Mouse (Mus musculus) hindbrain, embryonic 16.5 days (tissue): ENCODE results near the gene Zfp212. TPM values are rescaled to one million over a fixed set of nuclear protein-coding genes. Genes with fewer than 3 reads are reported as not detected.

Experiments
- ATAC-seq: fragments of 200-750 bp; cut with Nextera tagmentation; 2 replicates; pipeline ENCODE4 v1.8.0; 2017; ENCODE audit warnings: moderate TSS enrichment, moderate library complexity
- H3K27ac ChIP-seq: fragments of 300-500 bp; sonication (generic); 2 replicates; pipeline ENCODE4 v1.5.1; 2014; ENCODE audit warnings: low read depth, mild to moderate bottlenecking, control low read depth, low read length, moderate library complexity
- H3K27me3 ChIP-seq: fragments of 300-500 bp; sonication (generic); replicated peaks from 2 replicates; pipeline ENCODE4 v1.6.1; 2014; ENCODE audit warnings: low read length; ENCODE audit not compliant: control insufficient read depth, insufficient read depth
- H3K36me3 ChIP-seq: fragments of 300-500 bp; sonication (generic); 2 replicates; pipeline ENCODE4 v1.6.1; 2014; ENCODE audit warnings: mild to moderate bottlenecking, low read length, moderate library complexity, mixed read lengths; ENCODE audit not compliant: control insufficient read depth, insufficient read depth
- H3K4me1 ChIP-seq: fragments of 300-500 bp; sonication (generic); 2 replicates; pipeline ENCODE4 v1.6.1; 2014; ENCODE audit warnings: low read depth, low read length; ENCODE audit not compliant: control insufficient read depth, insufficient read depth
- H3K4me2 ChIP-seq: fragments of 300-500 bp; sonication (generic); 2 replicates; pipeline ENCODE4 v1.6.1; 2014; ENCODE audit warnings: mild to moderate bottlenecking, low read length, control low read depth, moderate library complexity
- H3K4me3 ChIP-seq: fragments of 300-500 bp; sonication (generic); 2 replicates; pipeline ENCODE4 v1.5.1; 2014; ENCODE audit warnings: mild to moderate bottlenecking, low read length, control low read depth, moderate library complexity
- H3K9ac ChIP-seq: fragments of 300-500 bp; sonication (generic); 2 replicates; pipeline ENCODE4 v1.6.1; 2014; ENCODE audit warnings: low read depth, mild to moderate bottlenecking, control low read depth, low read length, moderate library complexity
- H3K9me3 ChIP-seq: fragments of 300-500 bp; sonication (generic); 2 replicates; pipeline ENCODE4 v1.6.1; 2014; ENCODE audit warnings: mild to moderate bottlenecking, low read length, moderate library complexity; ENCODE audit not compliant: control insufficient read depth
- WGBS: fragments of 180-500 bp; shearing (Covaris S2); extraction: QIAGEN DNeasy Blood & Tissue Kit; methylation state at CpG from one replicate; pipeline ENCODE4 v1.1.7; 2014; 5-methylcytosine and 5-hydroxymethylcytosine counted together
- polyA plus RNA-seq: library from polyadenylated mRNA; unstranded; fragments of >200 nt; fragmentation: Nextera tagmentation; extraction: Ambion mirVana; gene quantifications from 2 replicates; pipeline ENCODE4 v1.2.1, GENCODE M21; 2015

Gene Zfp212
- polyA plus RNA-seq: 13.9 and 15.3 TPM in 2 replicates

DNA sequence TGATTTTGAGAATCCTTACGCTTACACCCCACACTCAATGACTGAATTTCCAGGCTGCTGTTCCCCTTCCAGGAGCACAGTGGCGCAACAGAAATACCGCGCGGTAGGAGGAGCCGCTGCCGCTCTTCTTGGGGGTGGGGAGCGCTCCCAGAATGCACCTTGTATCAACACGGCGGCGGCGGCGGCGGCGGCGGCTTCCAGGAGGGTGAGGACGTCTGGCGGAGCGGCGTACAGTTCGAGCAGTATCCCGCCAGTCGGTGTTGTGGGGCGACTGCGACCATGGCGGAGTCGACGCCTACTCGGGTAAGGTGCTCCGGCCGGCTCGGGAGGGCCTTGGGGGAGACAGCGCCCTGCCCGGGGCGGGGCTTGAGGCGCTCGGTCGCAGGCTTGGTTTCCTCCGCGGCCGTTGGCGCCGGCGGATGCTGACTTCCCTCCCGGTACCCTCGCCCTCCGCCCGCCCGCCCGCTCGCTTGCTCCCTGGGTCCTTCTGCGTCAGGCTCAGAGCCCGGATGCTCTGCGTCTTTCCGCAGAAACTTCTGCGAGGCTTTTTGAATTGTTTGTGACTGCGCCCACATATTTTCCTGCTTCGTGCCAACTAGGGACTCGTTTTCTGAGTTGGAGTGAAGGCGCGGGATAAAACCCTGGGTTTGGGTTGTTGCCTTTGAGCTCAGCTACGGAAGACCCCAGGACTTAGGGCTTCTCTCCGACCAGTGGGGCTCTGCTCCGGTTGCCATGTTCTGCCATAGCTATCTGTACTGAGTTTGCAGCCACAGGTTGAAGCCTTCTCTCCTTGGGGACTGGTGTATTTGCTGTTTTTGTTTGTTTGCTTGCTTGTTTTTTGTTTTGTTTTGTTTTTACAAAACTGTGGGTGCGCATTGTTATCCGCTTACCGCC lies at the start of gene Zfp212:
TSS of gene Zfp212 (plus strand) at position 30 of the 894 bp plus-strand sequence.
- Histone ChIP-seq H3K4me1 (peaks cover 13% of the 10 kb centered on the region), H3K4me2 (peak within 1 kb of the TSS; percentile 90), H3K9me3 (no peaks in the 10 kb centered on the region), H3K27ac (peak within 1 kb of the TSS; percentile 93), H3K36me3 (no peaks in the 10 kb centered on the region), H3K9ac (peak within 1 kb of the TSS; percentile 87), H3K27me3 (no peaks in the 10 kb centered on the region), H3K4me3 (peak within 1 kb of the TSS; percentile 82)
- ATAC-seq: peak; percentile 96
- WGBS: under 1% methylated on average over 56 of the region's 67 CpGs

DNA sequence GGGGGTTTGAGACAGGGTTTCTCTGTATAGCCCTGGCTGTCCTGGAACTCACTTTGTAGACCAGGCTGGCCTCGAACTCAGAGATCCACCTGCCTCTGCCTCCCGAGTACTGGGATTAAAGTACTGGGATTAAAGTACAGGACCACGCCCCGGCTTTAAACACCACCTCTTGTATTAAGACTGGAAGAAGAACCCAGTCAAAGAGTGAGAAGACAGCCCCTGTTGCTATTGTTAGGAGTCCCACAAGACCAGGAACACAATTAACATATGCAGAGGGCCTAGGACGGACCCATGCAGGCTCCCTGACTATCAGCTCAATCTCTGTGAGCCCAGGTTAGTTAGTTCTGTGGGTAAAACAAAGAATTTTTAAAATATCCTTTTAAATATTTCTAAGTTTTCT lies 48.0 kb upstream of the Zfp212 start:
- WGBS: 88% methylated on average over 5 of the region's 5 CpGs
- Histone ChIP-seq H3K27ac (no peak overlapping the region), H3K4me3 (no peak overlapping the region), H3K27me3 (no peaks in the 10 kb centered on the region), H3K9ac (no peak overlapping the region), H3K36me3 (peaks cover 7% of the 10 kb centered on the region; the same call in 1 of the 2 replicates), H3K4me1 (no peaks in the 10 kb centered on the region), H3K9me3 (no peaks in the 10 kb centered on the region), H3K4me2 (no peak overlapping the region)
- no peak for ATAC-seq

DNA sequence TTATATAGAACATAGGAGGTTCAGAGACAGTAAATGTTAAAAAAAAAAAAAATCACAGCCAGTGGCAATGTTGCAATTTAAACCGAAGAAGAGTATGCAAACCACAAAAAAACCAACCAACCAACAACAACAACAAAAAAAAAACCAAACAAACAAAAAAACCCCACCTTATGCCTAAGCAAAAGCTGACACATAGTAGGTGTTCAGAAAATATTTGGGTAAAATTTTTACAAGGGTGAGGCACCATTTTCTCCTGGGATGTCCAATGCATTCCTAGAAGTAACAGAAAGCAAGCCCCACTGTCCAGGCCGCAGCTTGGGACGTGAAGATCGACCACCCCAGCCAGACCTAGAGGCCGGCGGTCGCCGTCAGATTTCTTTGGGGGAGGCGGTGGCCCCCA lies 43.2 kb upstream of the Zfp212 start, which contains the start of gene Zfp282:
TSS of gene Zfp282 (plus strand) at position 147 of the 400 bp plus-strand sequence.
- Histone ChIP-seq H3K4me2 (peak within 1 kb of the TSS; percentile 75), H3K9ac (peak within 1 kb of the TSS; percentile 97), H3K4me1 (peaks cover 16% of the 10 kb centered on the region), H3K36me3 (peaks cover 10% of the 10 kb centered on the region), H3K4me3 (peak within 1 kb of the TSS; percentile 89), H3K27ac (peak within 1 kb of the TSS; percentile 96), H3K27me3 (no peaks in the 10 kb centered on the region), H3K9me3 (no peaks in the 10 kb centered on the region)
- WGBS: 6% methylated on average over 9 of the region's 9 CpGs
- ATAC-seq: no peak

DNA sequence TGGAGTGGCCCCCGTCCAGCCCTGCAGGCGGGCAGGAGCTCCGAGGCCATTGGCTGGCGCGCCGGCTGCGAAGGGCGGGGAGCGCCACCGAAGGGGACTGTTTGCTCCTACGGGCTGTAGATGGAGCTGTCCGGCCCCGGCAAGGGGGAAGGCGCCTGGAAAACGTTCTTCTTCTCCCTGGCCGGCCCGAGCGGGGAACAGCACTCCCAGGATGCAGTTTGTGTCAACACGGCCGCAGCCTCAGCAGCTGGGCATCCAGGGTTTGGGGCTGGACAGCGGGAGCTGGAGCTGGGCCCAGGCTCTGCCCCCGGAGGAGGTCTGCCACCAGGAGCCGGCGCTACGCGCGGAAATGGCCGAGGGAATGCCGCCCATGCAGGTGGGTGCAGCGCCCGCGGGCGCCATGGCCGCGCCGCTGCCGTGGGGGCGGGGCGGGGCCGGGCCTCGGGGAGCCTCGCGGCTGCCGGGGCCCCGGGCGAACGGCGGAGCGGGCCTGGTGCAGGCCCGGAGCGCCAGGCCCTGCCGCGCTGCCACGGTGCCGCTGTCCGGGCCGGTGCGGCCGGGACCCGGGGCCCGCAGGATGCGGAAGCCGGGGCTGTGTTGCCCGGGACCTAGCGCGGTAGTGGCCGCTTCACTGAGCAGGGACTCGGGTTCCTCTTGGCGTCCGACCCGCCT lies 42.7 kb upstream of the Zfp212 start:
- under 1% methylated on average over 59 of the region's 71 CpGs for WGBS
- no peaks in the 10 kb centered on the region for H3K9me3 ChIP-seq
- peak; percentile 97 for ATAC-seq
- peaks cover 16% of the 10 kb centered on the region for H3K4me1 ChIP-seq
- peak overlapping the region; percentile 96 for H3K27ac ChIP-seq
- peak overlapping the region; percentile 75 for H3K4me2 ChIP-seq
- peaks cover 12% of the 10 kb centered on the region for H3K36me3 ChIP-seq
- H3K27me3 ChIP-seq: no peaks in the 10 kb centered on the region
- H3K4me3 ChIP-seq: peak overlapping the region; percentile 89
- peak overlapping the region; percentile 97 for H3K9ac ChIP-seq

DNA sequence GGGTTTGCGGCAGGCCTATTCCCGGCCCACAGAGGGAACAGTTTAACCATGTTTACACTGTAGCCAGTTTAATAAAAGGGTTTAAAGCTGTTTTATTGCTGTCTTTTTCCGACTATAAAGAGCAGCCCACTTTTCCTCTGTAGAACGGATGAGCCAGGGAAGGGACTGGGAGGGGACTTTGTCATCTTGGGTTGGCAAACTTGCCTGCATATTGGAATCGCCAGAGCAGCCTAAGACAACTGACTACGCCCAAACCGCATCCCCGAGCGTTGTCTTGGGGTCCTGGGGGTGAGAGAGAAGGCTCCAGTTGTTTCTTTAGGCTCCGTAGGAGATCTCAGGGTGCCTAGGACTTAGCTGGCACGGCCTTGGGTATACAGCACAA lies 42.2 kb upstream of the Zfp212 start:
- Histone ChIP-seq H3K9me3 (no peaks in the 10 kb centered on the region), H3K4me1 (peaks cover 16% of the 10 kb centered on the region), H3K27ac (peak overlapping the region; percentile 96), H3K36me3 (peaks cover 16% of the 10 kb centered on the region), H3K9ac (peak overlapping the region; percentile 97), H3K4me3 (peak overlapping the region; percentile 89), H3K27me3 (no peaks in the 10 kb centered on the region), H3K4me2 (peak overlapping the region; percentile 75)
- under 1% methylated on average over 11 of the region's 11 CpGs for WGBS
- ATAC-seq: no peak

DNA sequence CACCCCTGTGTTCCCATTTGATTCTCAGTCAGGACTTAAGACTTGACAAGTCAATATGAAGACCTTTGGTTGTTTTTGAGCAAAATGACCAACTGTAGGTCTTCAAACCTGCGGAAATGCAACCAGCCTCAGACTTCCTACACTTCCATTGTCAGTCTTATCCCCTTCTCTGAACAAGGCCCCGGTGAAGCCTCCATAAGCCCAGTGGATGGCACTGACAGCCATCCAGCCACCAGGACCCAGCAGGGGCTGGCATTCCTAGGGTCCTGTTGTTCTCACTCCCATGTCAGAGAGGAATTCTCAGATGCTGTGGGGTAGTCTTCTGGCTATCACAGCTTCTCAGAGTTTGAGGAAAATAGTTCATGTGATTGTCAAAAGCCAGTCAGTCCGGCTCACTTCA lies 41.7 kb upstream of the Zfp212 start:
- Histone ChIP-seq H3K9ac (peak overlapping the region; percentile 97), H3K36me3 (peaks cover 19% of the 10 kb centered on the region), H3K9me3 (no peaks in the 10 kb centered on the region), H3K27ac (peak overlapping the region; percentile 96; the same call in 1 of the 2 replicates), H3K27me3 (no peaks in the 10 kb centered on the region), H3K4me1 (peaks cover 16% of the 10 kb centered on the region), H3K4me3 (peak overlapping the region; percentile 89), H3K4me2 (peak overlapping the region; percentile 75)
- WGBS: 33% methylated on average over 3 of the region's 3 CpGs
- no peak for ATAC-seq

DNA sequence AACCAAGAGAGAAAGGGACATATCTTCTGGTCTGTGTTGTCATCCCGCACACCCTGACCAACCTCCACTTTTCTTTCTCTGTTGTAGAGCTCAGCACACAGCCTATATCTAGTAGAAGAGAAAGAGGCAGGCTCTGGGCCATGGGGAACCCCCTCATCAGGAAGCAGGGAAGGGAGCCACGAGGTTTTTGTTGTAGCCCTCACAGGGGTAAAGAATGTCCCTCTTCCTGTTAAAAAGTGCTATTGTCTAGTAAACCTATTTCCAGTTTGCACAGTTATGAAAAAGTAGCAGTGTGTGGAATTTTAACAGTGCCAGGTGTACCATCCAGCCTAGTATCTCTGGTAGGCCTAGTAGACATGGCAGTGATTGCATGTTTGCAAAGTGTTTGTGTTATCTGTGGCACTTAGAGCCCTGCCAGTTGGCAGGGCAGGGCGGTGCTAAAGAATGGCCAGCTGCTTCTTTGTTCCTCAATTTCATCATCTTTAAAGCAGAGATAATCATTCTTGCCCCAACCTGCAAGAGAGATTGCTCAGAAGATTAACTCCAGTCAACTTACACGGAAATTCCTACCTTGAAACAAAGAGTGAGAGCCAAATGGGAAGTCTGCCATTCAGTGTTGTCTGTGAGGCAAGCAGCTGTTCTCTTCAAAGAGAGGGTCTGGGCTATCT lies 41.1 kb upstream of the Zfp212 start:
- no peak overlapping the region for H3K27ac ChIP-seq
- peaks cover 16% of the 10 kb centered on the region for H3K4me1 ChIP-seq
- H3K9me3 ChIP-seq: no peaks in the 10 kb centered on the region
- peak overlapping the region; percentile 89 for H3K4me3 ChIP-seq
- no peak for ATAC-seq
- peak overlapping the region; percentile 75 for H3K4me2 ChIP-seq
- 61% methylated on average over 4 of the region's 4 CpGs for WGBS
- peaks cover 20% of the 10 kb centered on the region for H3K36me3 ChIP-seq
- H3K9ac ChIP-seq: peak overlapping the region; percentile 97; the same call in 1 of the 2 replicates
- no peaks in the 10 kb centered on the region for H3K27me3 ChIP-seq

DNA sequence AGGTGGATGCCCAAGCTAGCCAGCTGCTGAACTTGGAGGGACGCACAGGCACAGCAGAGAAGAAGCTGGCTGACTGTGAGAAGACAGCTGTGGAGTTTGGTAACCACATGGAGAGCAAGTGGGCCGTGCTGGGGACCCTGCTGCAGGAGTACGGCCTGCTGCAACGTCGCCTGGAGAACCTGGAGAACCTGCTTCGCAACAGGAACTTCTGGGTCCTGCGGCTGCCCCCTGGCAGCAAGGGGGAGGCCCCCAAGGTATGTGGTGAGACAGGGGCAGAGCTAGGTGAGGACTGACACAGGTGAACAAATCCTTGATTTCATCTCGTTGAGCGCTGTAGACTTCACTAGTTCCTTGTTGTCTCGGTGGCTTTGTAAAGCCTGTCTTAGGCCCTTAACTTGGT lies 40.1 kb upstream of the Zfp212 start:
- H3K9me3 ChIP-seq: no peaks in the 10 kb centered on the region
- WGBS: 95% methylated on average over 10 of the region's 10 CpGs
- no peak overlapping the region for H3K27ac ChIP-seq
- H3K9ac ChIP-seq: no peak overlapping the region
- no peak for ATAC-seq
- H3K4me1 ChIP-seq: peaks cover 16% of the 10 kb centered on the region
- H3K36me3 ChIP-seq: peaks cover 20% of the 10 kb centered on the region
- H3K4me3 ChIP-seq: no peak overlapping the region
- no peaks in the 10 kb centered on the region for H3K27me3 ChIP-seq
- H3K4me2 ChIP-seq: no peak overlapping the region
